Mouse (Mus musculus) myocyte (in vitro differentiated cells): ENCODE measurements around the gene Mylk.

Source experiments
- CEBPB ChIP-seq: IDR thresholded peaks from 2 replicates; pipeline ENCODE4 v1.6.1; 2011; ENCODE audit warnings: mild to moderate bottlenecking, moderate library complexity; ENCODE audit not compliant: poor library complexity, insufficient read depth, severe bottlenecking
- E2F4 ChIP-seq: IDR thresholded peaks from one replicate; pipeline ENCODE4 v1.6.1; 2011; ENCODE audit warnings: mild to moderate bottlenecking, control low read depth, moderate library complexity; ENCODE audit not compliant: insufficient read depth
- MYOD1 ChIP-seq, 3 experiments: IDR thresholded peaks; one replicate each; pipeline ENCODE4 v1.6.1; 2011; ENCODE audit warnings: control low read depth in 2 of 3, low read depth in 2 of 3, mild to moderate bottlenecking in 2 of 3, moderate library complexity in 1 of 3; ENCODE audit not compliant: insufficient read length in 2 of 3, control insufficient read depth in 1 of 3
- POLR2A ChIP-seq: IDR thresholded peaks from one replicate; pipeline ENCODE4 v1.6.1; 2011; ENCODE audit warnings: low read depth, mild to moderate bottlenecking, control low read depth, moderate library complexity; ENCODE audit not compliant: insufficient read length
- POLR2AphosphoS2 ChIP-seq: IDR thresholded peaks from one replicate; pipeline ENCODE4 v1.6.1; 2011; ENCODE audit warnings: low read depth, control low read depth; ENCODE audit not compliant: insufficient read length
- TCF12 ChIP-seq: IDR thresholded peaks from one replicate; pipeline ENCODE4 v1.6.1; 2011; ENCODE audit warnings: mild to moderate bottlenecking, control low read depth; ENCODE audit not compliant: poor library complexity, insufficient read depth, severe bottlenecking
- USF1 ChIP-seq: IDR thresholded peaks from one replicate; pipeline ENCODE4 v1.6.1; 2011; ENCODE audit warnings: low read depth, mild to moderate bottlenecking, control low read depth, moderate library complexity

DNA sequence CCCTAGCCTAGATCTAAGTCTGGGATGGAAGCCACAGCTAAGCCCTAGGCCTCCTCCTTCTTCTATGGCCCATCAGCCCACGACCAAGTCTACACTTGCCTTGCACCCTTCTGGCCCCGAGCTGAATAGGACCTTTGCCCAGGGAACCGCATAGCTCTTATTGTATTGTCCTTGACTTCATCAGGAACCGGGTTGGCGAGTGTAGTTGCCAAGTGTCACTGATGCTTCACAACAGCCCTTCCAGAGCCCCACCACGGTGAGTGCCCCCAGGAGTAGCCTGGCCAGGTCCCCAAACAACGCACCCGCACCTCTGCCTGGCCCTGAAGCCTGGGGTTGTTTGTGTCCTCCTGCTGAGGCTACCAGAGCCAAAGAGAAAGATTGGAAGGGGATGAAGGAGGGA, 175.9 kb downstream of the Mylk start:
- TF ChIP-seq POLR2A (no peak), MYOD1 (IDR thresholded peaks at IDR 0.05; ENCODE audit: control insufficient read depth in 1 of 3, insufficient read length in 2 of 3, low read depth in 2 of 3) (no peak), TCF12 (no peak), CEBPB (no peak), USF1 (no peak), POLR2AphosphoS2 (no peak), E2F4 (no peak)
